ENCODE assay signal across 27 mouse cellular contexts in the genomic region with DNA sequence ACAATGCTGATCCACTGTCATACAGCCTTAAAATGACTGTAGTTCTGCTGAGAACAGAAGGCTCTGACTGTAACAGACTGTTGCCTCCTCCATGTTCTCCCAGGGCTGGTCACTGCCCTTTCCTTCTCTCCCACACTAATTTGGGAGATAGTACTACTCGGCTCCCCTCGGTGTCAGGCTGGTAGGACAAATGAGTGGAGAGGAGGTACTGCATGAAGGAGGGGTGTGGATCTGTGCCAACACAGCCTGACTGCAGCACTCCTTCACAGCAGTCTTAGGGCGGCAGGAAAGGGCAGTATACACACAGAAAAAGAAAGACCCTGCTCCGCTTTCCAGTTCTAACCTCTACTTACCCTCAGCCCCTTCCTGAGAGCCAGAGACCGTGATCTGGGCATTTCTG. TPM values are rescaled to one million over a fixed set of nuclear protein-coding genes. Genes with fewer than 3 reads are reported as not detected.
DNase-seq lines count a peak whose midpoint lies in the region.
"Had no signal": no experiment of that assay in that cellular context is flagged by ENCODE, and none has a peak within 500 bp of the region (broad histone marks: within the 10 kb centered on the region; RNA-seq: fewer than 3 reads in every experiment).

No protein-coding gene starts in this region.

- peaks cover 85% of the 10 kb centered on the region for H3K36me3 ChIP-seq in heart, embryonic 10.5 days

- H3K27ac ChIP-seq in heart, embryonic 10.5 days = no peak overlapping the region
- H3K27ac ChIP-seq: embryonic facial prominence, embryonic 10.5 days; embryonic facial prominence, embryonic 12.5 days; forebrain, embryonic 13.5 days; forebrain, embryonic 15.5 days had no signal

- H3K4me1 ChIP-seq in heart, embryonic 10.5 days = no peaks in the 10 kb centered on the region
- H3K4me1 ChIP-seq: embryonic facial prominence, embryonic 10.5 days; embryonic facial prominence, embryonic 12.5 days; forebrain, embryonic 13.5 days; forebrain, embryonic 15.5 days had no signal

- no peaks in the 10 kb centered on the region for H3K27me3 ChIP-seq in heart, embryonic 10.5 days (ENCODE audit: insufficient read depth, poor library complexity, severe bottlenecking)
- H3K27me3 ChIP-seq: CH12.LX; embryonic facial prominence, embryonic 12.5 days; forebrain, embryonic 13.5 days; forebrain, embryonic 15.5 days; Patski had no signal

- H3K9me3 ChIP-seq in heart, embryonic 10.5 days = no peaks in the 10 kb centered on the region
- H3K9me3 ChIP-seq: forebrain, embryonic 13.5 days; forebrain, embryonic 15.5 days; G1E had no signal

- peak; percentile 71 for DNase-seq in heart, adult 11 months
- DNase-seq in heart, embryonic 10.5 days (ENCODE audit: low spot score) = no peak
- peak; percentile 21 for DNase-seq in ovary, postnatal 36 days (ENCODE audit: low spot score)
- DNase-seq in ovary, postnatal 14 days (ENCODE audit: low spot score) = no peak
- peak; percentile 77 for DNase-seq in testis, postnatal 10 days (ENCODE audit: low spot score)
- DNase-seq in embryo, embryonic 10 days (ENCODE audit: low spot score) = no peak
- no peak for DNase-seq in adrenal gland, adult (ENCODE audit: inconsistent age in 2 of 2, low spot score in 1 of 2)
- DNase-seq: adrenal gland, adult 8-10 months; adrenal gland, postnatal 14 days; adrenal gland, postnatal 36 days; B cell, adult 2 months; cerebellum, adult 11 months; cerebellum, adult 18-20 months; cerebellum, adult 8-10 months; cerebellum, adult 9-11 months; cerebellum, postnatal 14 days; cerebellum, postnatal 36 days; forebrain, postnatal 0 days had no signal

- no peak overlapping the region for H3K4me3 ChIP-seq in heart, embryonic 10.5 days
- H3K4me3 ChIP-seq: embryonic facial prominence, embryonic 10.5 days; embryonic facial prominence, embryonic 12.5 days; forebrain, embryonic 13.5 days; forebrain, embryonic 15.5 days had no signal

- 91% methylated on average over 5 of the region's 5 CpGs for WGBS in heart, embryonic 10.5 days

RNA-seq across cellular contexts. Expression of a gene that starts 27.0 kb away (rescaled TPM):
- 48.4 and 50.4 TPM in 2 replicates for polyA plus RNA-seq in heart, embryonic 10.5 days (2016; fragmentation: Nextera tagmentation; extraction: Ambion mirVana)

RNA-seq across cellular contexts. Expression of a gene that starts 39.8 kb away (rescaled TPM):
- polyA plus RNA-seq in heart, embryonic 10.5 days (2016; fragmentation: Nextera tagmentation; extraction: Ambion mirVana) = 0.24 TPM in 1 of 2 replicates, not detected in the other
- polyA plus RNA-seq: CD4-positive, CD25-positive, alpha-beta regulatory T cell, adult 4 months; embryonic facial prominence, embryonic 10.5 days; embryonic facial prominence, embryonic 14.5 days; G1E had no signal

Comparison
In these comparisons a context has a peak if more than half of its experiments do, and no peak if none do; other contexts are left out.
1. DNase-seq: peak in heart, adult 11 months (single experiment), ovary, postnatal 36 days (single experiment) and testis, postnatal 10 days (single experiment); none in heart, embryonic 10.5 days (single experiment), ovary, postnatal 14 days (single experiment), embryo, embryonic 10 days (single experiment) and adrenal gland, adult (0 of 2).